Mouse (Mus musculus) E14TG2a.4 (cell line): ENCODE results near the gene Pip4p1.
A peak's percentile ranks its signal among the peaks of the same experiment; 100 is the strongest.

ENCODE experiments used
- H3K27me3 ChIP-seq: 2 replicates; pipeline ENCODE4 v1.6.1; 2014; ENCODE audit warnings: low read length, control low read depth; ENCODE audit not compliant: insufficient read depth
- H3K36me3 ChIP-seq: 2 replicates; pipeline ENCODE4 v1.6.1; 2014; ENCODE audit warnings: low read length, control low read depth; ENCODE audit not compliant: insufficient read depth
- H3K4me1 ChIP-seq: replicated peaks from 2 replicates; pipeline ENCODE4 v1.6.1; 2014; ENCODE audit warnings: low read depth, low read length, control low read depth
- H3K4me3 ChIP-seq: replicated peaks from 2 replicates; pipeline ENCODE4 v1.5.1; 2014; ENCODE audit warnings: mild to moderate bottlenecking, low read length
- H3K9me3 ChIP-seq: 2 replicates; pipeline ENCODE4 v1.6.1; 2014; ENCODE audit warnings: low read length, control low read depth
- CTCF ChIP-seq: conservative IDR thresholded peaks from 2 replicates; pipeline ENCODE4 v1.5.1; 2014; ENCODE audit warnings: low read length
- NANOG ChIP-seq: IDR thresholded peaks from 2 replicates; pipeline ENCODE4 v1.6.1; 2014; ENCODE audit warnings: borderline replicate concordance, low read length, mixed read lengths
- POU5F1 ChIP-seq: IDR thresholded peaks from 2 replicates; pipeline ENCODE4 v1.6.1; 2014; ENCODE audit warnings: low read length, borderline replicate concordance

The Pip4p1 gene

DNA sequence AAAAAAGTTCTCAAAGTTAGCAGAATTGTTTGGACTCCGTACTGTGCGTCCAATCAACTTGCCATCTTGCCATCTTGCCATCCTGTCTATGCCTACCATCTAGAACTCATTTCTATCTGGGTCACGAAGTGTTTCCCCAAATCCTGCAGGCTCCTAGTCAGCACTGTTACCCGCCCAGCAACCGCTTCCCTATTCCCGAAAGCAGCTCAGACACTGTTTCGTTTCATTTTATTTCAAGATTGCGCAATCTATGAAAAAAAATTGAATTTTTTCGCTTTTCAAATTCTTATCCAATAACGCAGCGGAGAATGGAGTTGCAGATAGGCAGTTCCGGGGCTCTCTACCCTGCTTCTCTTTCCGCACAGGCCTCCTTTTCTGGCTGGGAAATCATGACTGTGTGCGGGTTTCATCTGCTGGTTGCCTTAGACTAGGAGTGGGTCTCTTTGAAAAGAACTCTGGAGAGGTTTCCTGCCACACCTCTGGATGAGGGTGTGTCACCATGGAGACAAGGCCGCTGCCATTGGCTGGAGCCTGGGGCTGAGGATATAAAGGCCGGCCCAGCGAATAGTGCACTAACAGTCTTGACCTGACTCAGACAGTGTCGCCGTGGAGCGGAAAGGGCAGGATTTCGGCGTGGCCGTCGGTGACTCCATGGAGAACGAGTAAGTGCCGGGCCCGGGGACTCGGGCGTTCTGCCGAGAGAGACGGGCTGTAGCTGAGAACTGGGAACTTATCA is 13.4 kb upstream of the Pip4p1 start, which contains the start of gene Gm49342:
TSS of gene Gm49342 (plus strand) at position 586 of the 736 bp plus-strand sequence.
- no peak for TF ChIP-seq NANOG
- no peak for TF ChIP-seq POU5F1
- TF ChIP-seq CTCF = no peak
- Histone ChIP-seq H3K4me1 (peaks cover 10% of the 10 kb centered on the region), H3K9me3 (no peaks in the 10 kb centered on the region), H3K27me3 (no peaks in the 10 kb centered on the region), H3K4me3 (peak within 1 kb of the TSS; percentile 79), H3K36me3 (peaks cover 3% of the 10 kb centered on the region)

DNA sequence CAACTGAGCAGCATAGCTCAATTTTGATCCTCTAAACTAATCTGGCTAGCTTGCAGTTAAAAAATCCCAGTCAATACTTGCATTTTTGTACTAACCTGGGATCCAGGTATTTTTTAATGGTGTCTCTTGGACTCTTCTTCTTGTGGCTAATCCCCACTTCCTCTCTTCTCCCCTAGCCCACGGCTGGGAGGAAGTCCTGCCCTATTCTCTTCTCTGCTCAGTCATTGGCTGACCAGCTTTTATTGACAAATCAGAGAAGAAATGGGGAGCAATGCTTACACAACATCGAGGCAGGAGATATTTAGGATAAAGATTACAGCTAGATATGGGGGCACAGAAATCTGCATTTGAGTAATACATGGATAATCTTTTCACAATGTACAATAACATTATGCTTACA is 8.3 kb upstream of the Pip4p1 start:
- Histone ChIP-seq H3K4me1 (peaks cover 51% of the 10 kb centered on the region), H3K27me3 (no peaks in the 10 kb centered on the region), H3K36me3 (peaks cover 22% of the 10 kb centered on the region), H3K4me3 (peak overlapping the region; percentile 73), H3K9me3 (no peaks in the 10 kb centered on the region)
- TF ChIP-seq POU5F1 (no peak), NANOG (no peak), CTCF (no peak)

DNA sequence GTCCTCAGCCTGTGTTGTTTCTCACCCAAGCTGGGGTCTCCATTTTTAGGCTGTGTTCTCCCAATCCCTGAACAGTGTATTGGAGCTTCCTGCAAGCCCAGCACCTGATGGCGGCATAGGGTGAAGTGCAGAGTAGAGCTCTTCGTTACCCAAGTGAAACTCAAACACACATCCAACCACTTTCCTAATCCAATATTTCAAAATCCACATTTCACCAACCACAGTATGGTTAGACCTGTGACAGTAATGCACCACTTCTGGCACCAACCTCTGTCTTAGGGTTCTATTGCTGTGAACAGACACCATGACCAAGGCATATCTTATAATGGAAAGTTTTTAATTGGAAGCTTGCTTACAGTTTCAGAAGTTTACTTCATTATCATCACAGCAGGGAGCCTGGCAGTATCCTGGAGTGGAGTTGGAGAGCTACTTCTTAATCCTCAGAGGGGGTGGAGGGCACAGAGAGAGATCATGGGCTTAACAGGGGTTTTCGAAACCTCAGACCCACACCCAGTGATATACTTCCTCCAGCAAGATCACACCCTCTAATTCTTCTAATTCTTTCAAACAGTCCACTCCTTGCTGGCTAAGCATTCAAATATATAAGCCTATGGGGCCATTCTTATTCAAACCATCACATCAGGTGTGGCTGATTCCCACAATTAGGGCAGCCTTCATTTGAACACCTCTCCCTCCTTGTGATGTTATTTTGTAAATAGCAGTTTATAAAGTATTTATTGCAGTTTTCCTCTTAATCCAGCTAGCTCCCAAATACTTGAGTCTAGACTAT is 7.7 kb upstream of the Pip4p1 start:
- TF ChIP-seq NANOG (peak; percentile 78), POU5F1 (no peak), CTCF (no peak)

DNA sequence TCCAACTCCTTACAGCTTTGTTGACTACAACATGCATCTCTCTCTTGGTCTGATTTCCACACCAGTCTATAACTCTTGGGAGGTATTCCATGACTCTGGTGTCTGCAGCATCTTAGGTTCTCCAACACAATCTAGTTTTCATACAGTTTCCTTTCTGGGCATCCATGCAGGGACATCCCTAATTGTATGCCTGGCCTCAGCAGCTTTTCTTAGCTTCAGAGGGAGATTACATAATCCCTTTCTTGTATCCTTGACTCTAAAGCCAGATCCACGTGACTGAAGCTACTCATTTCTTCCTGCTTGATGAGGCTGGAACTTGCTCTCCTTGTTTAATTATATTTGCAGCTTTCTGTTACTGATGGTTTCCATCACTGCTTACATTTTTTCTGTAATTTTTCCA is 6.0 kb upstream of the Pip4p1 start:
- H3K4me1 ChIP-seq = peaks cover 65% of the 10 kb centered on the region
- no peak overlapping the region for H3K4me3 ChIP-seq
- H3K36me3 ChIP-seq = peaks cover 23% of the 10 kb centered on the region
- no peaks in the 10 kb centered on the region for H3K27me3 ChIP-seq
- TF ChIP-seq NANOG (no peak), CTCF (no peak), POU5F1 (no peak)
- no peaks in the 10 kb centered on the region for H3K9me3 ChIP-seq

More for the DNA sequence above, 7.7 kb upstream of the Pip4p1 start:
- Histone ChIP-seq H3K27me3 (no peaks in the 10 kb centered on the region), H3K9me3 (no peaks in the 10 kb centered on the region), H3K36me3 (peaks cover 23% of the 10 kb centered on the region), H3K4me1 (peaks cover 53% of the 10 kb centered on the region), H3K4me3 (peak overlapping the region; percentile 73)

DNA sequence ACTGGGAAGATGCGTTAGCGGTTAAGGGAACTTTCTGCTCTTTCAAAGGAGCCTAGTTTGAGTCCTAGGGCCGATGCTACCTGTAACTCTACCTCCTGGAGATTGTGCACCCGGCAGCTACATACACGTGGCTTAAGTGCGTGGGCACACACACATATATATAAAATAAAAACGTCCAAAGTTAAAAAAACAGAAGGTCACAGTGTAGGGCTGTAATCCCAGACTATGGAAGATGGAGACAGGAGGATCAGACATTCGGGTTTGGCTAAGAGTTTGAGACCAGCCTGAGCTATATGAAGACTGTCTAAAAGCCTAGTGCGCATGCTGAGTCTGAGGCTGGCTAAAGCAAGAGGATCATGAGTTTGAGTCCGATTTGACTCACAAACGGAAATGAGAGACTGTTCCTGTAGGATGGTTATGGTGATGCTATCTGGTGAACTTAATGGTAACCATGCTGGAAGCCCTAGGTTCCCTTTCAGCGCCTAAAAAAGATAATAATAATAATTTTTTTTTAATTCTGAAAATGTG is 901 bp upstream of the Pip4p1 start:
- Histone ChIP-seq H3K36me3 (peaks cover 47% of the 10 kb centered on the region), H3K4me1 (peaks cover 67% of the 10 kb centered on the region), H3K9me3 (no peaks in the 10 kb centered on the region), H3K27me3 (no peaks in the 10 kb centered on the region), H3K4me3 (peak overlapping the region; percentile 83)
- TF ChIP-seq CTCF (no peak), NANOG (no peak), POU5F1 (no peak)

DNA sequence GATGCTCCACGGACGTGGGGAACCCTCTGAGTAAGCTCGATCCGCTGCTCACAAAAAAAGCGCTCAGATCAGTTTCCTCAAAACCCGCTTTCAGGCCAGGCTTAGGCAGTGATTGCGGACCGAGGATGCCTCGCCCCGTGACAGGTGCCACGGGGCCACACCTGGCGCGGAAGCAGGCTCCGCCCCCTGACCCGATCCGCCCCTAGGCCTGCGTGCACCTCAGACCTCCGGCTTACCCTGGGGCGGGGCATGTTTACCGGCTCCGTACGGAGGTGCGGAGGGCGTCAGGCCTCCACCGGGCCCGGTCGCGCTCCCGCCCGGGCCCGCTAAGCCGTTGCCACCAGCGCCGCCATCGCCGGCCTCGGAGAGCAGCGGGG is 291 bp downstream of the Pip4p1 start:
- H3K27me3 ChIP-seq = no peaks in the 10 kb centered on the region
- H3K9me3 ChIP-seq = no peaks in the 10 kb centered on the region
- TF ChIP-seq NANOG = no peak
- no peak for TF ChIP-seq POU5F1
- no peak for TF ChIP-seq CTCF
- H3K4me3 ChIP-seq = peak overlapping the region; percentile 97
- peaks cover 53% of the 10 kb centered on the region for H3K36me3 ChIP-seq
- peaks cover 72% of the 10 kb centered on the region for H3K4me1 ChIP-seq

DNA sequence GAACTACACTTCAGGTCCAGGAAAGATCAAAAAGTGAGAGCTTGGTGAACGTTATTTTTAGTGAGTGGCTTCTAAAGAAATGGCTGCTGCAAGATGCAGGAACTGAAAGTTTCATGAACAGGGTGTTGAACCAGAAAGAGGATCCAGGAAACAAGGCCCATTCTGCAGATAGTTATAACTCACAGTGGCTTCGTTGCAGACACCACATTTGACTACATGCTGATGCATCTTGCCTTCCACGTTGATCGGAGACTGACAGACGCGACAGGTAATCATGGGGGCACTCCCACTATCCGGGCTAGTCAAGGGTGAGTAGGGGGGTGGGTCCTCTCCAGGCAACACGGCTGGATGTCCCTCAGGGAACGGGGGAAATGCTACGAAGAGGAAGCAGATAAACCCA is 705 bp downstream of the Pip4p1 start:
- Histone ChIP-seq H3K4me1 (peaks cover 67% of the 10 kb centered on the region), H3K27me3 (no peaks in the 10 kb centered on the region), H3K36me3 (peaks cover 53% of the 10 kb centered on the region), H3K4me3 (peak overlapping the region; percentile 97), H3K9me3 (no peaks in the 10 kb centered on the region)
- TF ChIP-seq POU5F1 = no peak
- TF ChIP-seq CTCF = no peak
- TF ChIP-seq NANOG = no peak

GRCm38 (mm10) chr14:50927366-50927765 is 3.3 kb downstream of the Pip4p1 start:
- peak overlapping the region; percentile 97 for H3K4me3 ChIP-seq
- TF ChIP-seq POU5F1 (no peak), NANOG (no peak), CTCF (no peak)
- peaks cover 44% of the 10 kb centered on the region for H3K36me3 ChIP-seq
- H3K4me1 ChIP-seq = peaks cover 57% of the 10 kb centered on the region
- H3K9me3 ChIP-seq = no peaks in the 10 kb centered on the region
- H3K27me3 ChIP-seq = no peaks in the 10 kb centered on the region
